Mouse (Mus musculus): ENCODE results near the gene Map4k1. TPM values are rescaled to one million over a fixed set of nuclear protein-coding genes. Genes with fewer than 3 reads are reported as not detected.
A peak's percentile ranks its signal among the peaks of the same experiment; 100 is the strongest.

Gene Map4k1
- polyA plus RNA-seq, 1 experiment from 2014 or later, result 6.4 TPM

DNA sequence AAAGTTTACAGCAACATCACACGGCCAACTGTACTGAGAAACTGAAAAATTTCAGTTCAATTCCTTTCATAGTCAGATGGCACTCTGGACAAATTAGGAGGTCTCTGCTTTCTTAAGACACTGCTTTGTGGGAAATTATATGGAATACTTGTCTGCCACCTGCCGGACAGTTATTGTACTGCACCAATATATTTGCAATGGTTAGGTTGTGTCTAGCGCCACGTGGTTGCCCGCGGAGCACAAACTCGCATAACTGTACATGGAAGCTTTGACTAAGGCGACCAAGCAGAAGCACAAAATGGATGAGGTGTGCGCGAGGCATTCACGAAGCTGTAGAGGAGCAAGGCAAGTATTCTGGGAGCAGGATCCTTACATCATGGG is 57.7 kb downstream of the Map4k1 start:
- Histone ChIP-seq H3K4me3 (ENCODE audit: low read depth, low read length) (peak overlapping the region; percentile 32), H3K27me3 (ENCODE audit: control insufficient read depth, insufficient read depth, low read length) (no peaks in the 10 kb centered on the region), H3K9me3 (replicated peaks; ENCODE audit: control insufficient read depth, low read length) (no peaks in the 10 kb centered on the region), H3K27ac (replicated peaks; ENCODE audit: low read depth, low read length) (no peak overlapping the region), H3K4me1 (ENCODE audit: control insufficient read depth, insufficient read depth, low read length) (no peaks in the 10 kb centered on the region), H3K36me3 (replicated peaks; ENCODE audit: control insufficient read depth, insufficient read depth, low read depth, low read length) (no peaks in the 10 kb centered on the region), H3K9ac (replicated peaks; ENCODE audit: low read length) (peak overlapping the region; percentile 61), H3K4me2 (ENCODE audit: low read depth, low read length) (peak overlapping the region; percentile 62)
- ATAC-seq (replicated peaks; ENCODE audit: insufficient number of reproducible peaks, low FRiP score, low TSS enrichment, low read depth), result peak; percentile 32; the same call in 1 of the 2 replicates
- DNase-seq (ENCODE audit: low spot score), result peak; percentile 97
- WGBS, result 1% methylated on average over 11 of the region's 11 CpGs

DNA sequence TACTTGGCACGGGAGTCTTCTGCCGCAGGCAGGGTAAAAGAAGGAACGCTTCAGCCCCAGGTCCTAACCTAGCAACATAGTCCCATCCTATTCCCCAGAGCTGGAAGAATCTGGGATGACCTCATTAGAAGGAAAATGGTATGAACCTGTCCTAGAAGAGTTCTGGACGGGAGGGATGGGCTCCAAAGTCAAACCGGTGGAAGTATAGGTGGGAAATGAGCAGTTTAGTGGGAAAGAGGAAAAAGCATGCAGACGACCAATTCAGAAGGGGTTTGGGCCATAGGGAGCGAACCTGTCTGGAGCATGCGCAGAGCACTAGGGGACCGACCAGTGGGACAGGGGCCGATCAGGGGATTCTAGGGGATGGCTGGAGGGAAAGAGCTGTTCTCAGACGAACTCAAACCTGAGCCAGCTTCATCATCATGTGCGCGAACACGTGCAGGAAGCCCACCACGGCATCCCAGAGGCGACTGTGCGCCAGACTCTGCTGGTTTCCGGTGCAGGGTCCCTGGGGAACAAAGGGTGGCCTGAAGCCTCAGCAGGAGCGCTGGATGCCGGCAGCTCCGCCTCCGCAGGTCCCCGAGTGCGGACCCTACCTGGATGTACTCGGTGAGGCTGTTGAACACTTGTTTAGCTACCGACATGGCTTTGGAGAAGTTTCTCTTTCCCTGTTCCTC is 58.3 kb downstream of the Map4k1 start:
- Histone ChIP-seq H3K4me2 (ENCODE audit: low read depth, low read length) (peak overlapping the region; percentile 62), H3K27ac (replicated peaks; ENCODE audit: low read depth, low read length) (no peak overlapping the region), H3K4me1 (ENCODE audit: control insufficient read depth, insufficient read depth, low read length) (no peaks in the 10 kb centered on the region), H3K4me3 (ENCODE audit: low read depth, low read length) (peak overlapping the region; percentile 32), H3K36me3 (replicated peaks; ENCODE audit: control insufficient read depth, insufficient read depth, low read depth, low read length) (no peaks in the 10 kb centered on the region), H3K9ac (replicated peaks; ENCODE audit: low read length) (peak overlapping the region; percentile 61), H3K9me3 (replicated peaks; ENCODE audit: control insufficient read depth, low read length) (no peaks in the 10 kb centered on the region), H3K27me3 (ENCODE audit: control insufficient read depth, insufficient read depth, low read length) (no peaks in the 10 kb centered on the region)
- ATAC-seq (replicated peaks; ENCODE audit: insufficient number of reproducible peaks, low FRiP score, low TSS enrichment, low read depth), result peak; percentile 61; the same call in 1 of the 2 replicates
- peak; percentile 68 for DNase-seq (ENCODE audit: low spot score)
- WGBS, result 2% methylated on average over 26 of the region's 26 CpGs

DNA sequence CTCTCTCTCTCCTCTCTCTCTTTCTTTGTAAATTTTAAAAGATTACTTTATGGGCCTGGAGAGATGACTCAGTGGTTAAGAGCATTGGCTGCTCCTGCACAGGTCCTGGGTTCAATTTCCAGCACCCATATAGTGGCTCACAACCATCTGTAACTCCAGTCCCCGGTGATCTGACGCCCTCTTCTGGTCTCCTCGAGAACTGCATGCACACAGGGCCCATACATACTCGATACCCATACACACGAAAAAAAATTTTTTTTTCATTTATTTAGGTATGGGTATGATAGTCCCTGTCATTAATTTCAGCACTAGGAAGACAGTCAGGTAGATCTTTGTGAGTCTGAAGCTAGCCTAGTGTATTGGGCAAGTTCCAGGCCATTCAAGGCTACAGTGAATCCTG is 59.3 kb downstream of the Map4k1 start:
- 79% methylated on average over 5 of the region's 5 CpGs for WGBS
- Histone ChIP-seq H3K9ac (replicated peaks; ENCODE audit: low read length) (no peak overlapping the region), H3K9me3 (replicated peaks; ENCODE audit: control insufficient read depth, low read length) (no peaks in the 10 kb centered on the region), H3K27ac (replicated peaks; ENCODE audit: low read depth, low read length) (no peak overlapping the region), H3K4me2 (ENCODE audit: low read depth, low read length) (no peak overlapping the region), H3K36me3 (replicated peaks; ENCODE audit: control insufficient read depth, insufficient read depth, low read depth, low read length) (no peaks in the 10 kb centered on the region), H3K4me1 (ENCODE audit: control insufficient read depth, insufficient read depth, low read length) (no peaks in the 10 kb centered on the region), H3K4me3 (ENCODE audit: low read depth, low read length) (no peak overlapping the region), H3K27me3 (ENCODE audit: control insufficient read depth, insufficient read depth, low read length) (no peaks in the 10 kb centered on the region)
- ATAC-seq (replicated peaks; ENCODE audit: insufficient number of reproducible peaks, low FRiP score, low TSS enrichment, low read depth), result no peak
- no peak for DNase-seq (ENCODE audit: low spot score)

DNA sequence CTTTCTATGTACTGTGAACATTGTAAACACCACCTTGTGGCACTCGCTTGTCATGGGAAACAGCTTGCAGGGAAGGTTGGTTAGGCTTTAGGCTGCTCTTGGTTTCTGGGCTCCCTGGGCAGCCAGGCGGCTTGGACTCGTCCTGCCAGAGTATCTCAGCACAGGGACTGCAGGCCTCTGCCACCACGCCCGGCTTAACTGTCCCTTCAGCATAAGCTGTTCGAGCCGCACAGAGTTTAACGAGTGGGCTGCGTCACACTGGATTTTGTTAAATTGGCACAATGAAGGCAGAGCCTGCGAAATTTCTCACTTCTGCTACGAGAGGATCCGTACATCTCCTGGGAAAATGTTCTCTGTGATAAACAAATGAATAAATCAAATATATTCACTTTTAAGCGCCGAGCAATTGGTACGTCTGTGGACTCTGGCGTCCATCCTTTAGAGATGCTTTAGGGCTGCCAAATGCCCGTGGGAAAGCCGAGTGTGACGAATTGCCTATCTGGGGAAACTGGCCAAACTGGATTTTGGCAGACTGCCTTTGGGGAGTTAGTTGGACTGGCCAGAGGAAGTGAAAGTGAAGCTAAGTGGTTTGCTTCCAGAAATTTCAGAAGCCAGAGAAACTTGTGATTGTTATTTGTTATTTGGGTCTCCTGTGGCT is 61.3 kb downstream of the Map4k1 start:
- WGBS, result 74% methylated on average over 19 of the region's 19 CpGs
- no peak overlapping the region for H3K27ac ChIP-seq (replicated peaks; ENCODE audit: low read depth, low read length)
- no peak overlapping the region for H3K9ac ChIP-seq (replicated peaks; ENCODE audit: low read length)

DNA sequence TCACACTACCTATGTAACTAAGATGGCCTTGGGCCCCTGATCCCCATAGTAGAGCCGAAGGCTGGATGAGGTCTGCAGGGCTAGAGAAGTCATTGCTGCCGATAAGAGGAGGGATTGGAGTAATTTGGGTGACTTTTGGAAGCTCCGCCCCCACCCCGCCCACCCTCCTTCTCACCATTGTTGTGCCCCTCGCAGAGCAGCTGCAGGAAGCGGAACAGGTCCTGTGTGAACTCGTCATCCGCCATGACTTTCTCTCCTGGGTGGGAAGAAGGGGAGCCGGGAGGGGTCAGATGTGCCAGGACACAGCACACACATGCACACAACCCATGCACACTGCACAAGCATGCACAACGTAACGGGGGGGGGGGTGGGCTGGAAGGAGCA is 61.8 kb downstream of the Map4k1 start:
- DNase-seq (ENCODE audit: low spot score) (no peak), ATAC-seq (replicated peaks; ENCODE audit: insufficient number of reproducible peaks, low FRiP score, low TSS enrichment, low read depth) (no peak)
- Histone ChIP-seq H3K36me3 (replicated peaks; ENCODE audit: control insufficient read depth, insufficient read depth, low read depth, low read length) (no peaks in the 10 kb centered on the region), H3K27me3 (ENCODE audit: control insufficient read depth, insufficient read depth, low read length) (no peaks in the 10 kb centered on the region), H3K4me2 (ENCODE audit: low read depth, low read length) (no peak overlapping the region), H3K4me1 (ENCODE audit: control insufficient read depth, insufficient read depth, low read length) (no peaks in the 10 kb centered on the region), H3K27ac (replicated peaks; ENCODE audit: low read depth, low read length) (no peak overlapping the region), H3K9ac (replicated peaks; ENCODE audit: low read length) (no peak overlapping the region), H3K9me3 (replicated peaks; ENCODE audit: control insufficient read depth, low read length) (no peaks in the 10 kb centered on the region), H3K4me3 (ENCODE audit: low read depth, low read length) (no peak overlapping the region)
- WGBS, result 48% methylated on average over 11 of the region's 11 CpGs

More for the DNA sequence above, 61.3 kb downstream of the Map4k1 start:
- DNase-seq (ENCODE audit: low spot score) (peak; percentile 36), ATAC-seq (replicated peaks; ENCODE audit: insufficient number of reproducible peaks, low FRiP score, low TSS enrichment, low read depth) (no peak)
- H3K4me3 ChIP-seq (ENCODE audit: low read depth, low read length), result no peak overlapping the region
- H3K4me1 ChIP-seq (ENCODE audit: control insufficient read depth, insufficient read depth, low read length), result no peaks in the 10 kb centered on the region
- no peaks in the 10 kb centered on the region for H3K27me3 ChIP-seq (ENCODE audit: control insufficient read depth, insufficient read depth, low read length)
- H3K4me2 ChIP-seq (ENCODE audit: low read depth, low read length), result no peak overlapping the region
- H3K9me3 ChIP-seq (replicated peaks; ENCODE audit: control insufficient read depth, low read length), result no peaks in the 10 kb centered on the region
- no peaks in the 10 kb centered on the region for H3K36me3 ChIP-seq (replicated peaks; ENCODE audit: control insufficient read depth, insufficient read depth, low read depth, low read length)

DNA sequence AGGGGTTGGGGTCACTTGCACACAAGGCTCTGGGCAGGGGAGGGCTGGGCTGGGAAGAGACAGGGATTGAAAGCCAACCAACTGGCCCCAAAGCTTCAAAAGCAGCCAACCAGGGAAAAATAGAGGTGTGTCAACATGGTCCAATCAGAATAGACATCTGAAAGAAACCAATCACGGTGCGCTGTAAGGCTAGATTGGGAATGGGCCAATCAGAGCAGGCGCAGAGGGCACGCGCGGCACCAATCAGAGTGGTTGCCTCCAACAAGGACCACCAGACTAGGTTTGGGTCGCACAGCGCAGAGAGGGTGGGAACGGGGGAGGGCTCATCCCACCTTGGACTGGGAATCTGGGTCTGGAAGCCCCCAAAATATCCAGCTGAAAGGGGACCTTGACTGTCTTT is 62.5 kb downstream of the Map4k1 start:
- no peaks in the 10 kb centered on the region for H3K9me3 ChIP-seq (replicated peaks; ENCODE audit: control insufficient read depth, low read length)
- no peak overlapping the region for H3K9ac ChIP-seq (replicated peaks; ENCODE audit: low read length)
- H3K4me3 ChIP-seq (ENCODE audit: low read depth, low read length), result no peak overlapping the region
- H3K27ac ChIP-seq (replicated peaks; ENCODE audit: low read depth, low read length), result no peak overlapping the region
- no peaks in the 10 kb centered on the region for H3K4me1 ChIP-seq (ENCODE audit: control insufficient read depth, insufficient read depth, low read length)
- no peaks in the 10 kb centered on the region for H3K36me3 ChIP-seq (replicated peaks; ENCODE audit: control insufficient read depth, insufficient read depth, low read depth, low read length)
- DNase-seq (ENCODE audit: low spot score) (no peak), ATAC-seq (replicated peaks; ENCODE audit: insufficient number of reproducible peaks, low FRiP score, low TSS enrichment, low read depth) (no peak)
- no peaks in the 10 kb centered on the region; the same call in 1 of the 2 replicates for H3K27me3 ChIP-seq (ENCODE audit: control insufficient read depth, insufficient read depth, low read length)
- WGBS, result 58% methylated on average over 9 of the region's 9 CpGs
- H3K4me2 ChIP-seq (ENCODE audit: low read depth, low read length), result no peak overlapping the region

DNA sequence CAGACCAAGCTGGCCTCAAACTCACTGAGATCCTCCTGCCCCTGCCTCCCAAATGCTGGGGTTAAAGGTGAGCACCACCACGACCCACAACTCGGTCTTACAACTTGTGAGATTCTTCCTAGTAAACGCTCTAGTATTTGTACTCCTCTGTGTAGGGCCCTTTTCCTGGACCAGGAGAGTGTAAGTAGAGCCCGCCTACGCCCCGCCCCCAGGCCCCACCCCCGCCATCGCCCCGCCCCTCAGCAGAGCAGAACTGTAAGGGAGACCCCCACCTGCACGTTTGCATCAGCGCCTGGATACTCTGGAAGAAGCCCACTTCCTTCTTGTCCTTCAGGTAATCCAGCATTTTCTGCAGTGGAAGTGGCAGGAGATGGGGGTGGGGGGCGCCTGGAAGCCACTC is 64.7 kb downstream of the Map4k1 start:
- H3K4me3 ChIP-seq (ENCODE audit: low read depth, low read length), result no peak overlapping the region
- no peak overlapping the region for H3K27ac ChIP-seq (replicated peaks; ENCODE audit: low read depth, low read length)
- H3K9ac ChIP-seq (replicated peaks; ENCODE audit: low read length), result no peak overlapping the region
- H3K27me3 ChIP-seq (ENCODE audit: control insufficient read depth, insufficient read depth, low read length), result no peaks in the 10 kb centered on the region; the same call in 1 of the 2 replicates
- H3K9me3 ChIP-seq (replicated peaks; ENCODE audit: control insufficient read depth, low read length), result no peaks in the 10 kb centered on the region
- ATAC-seq (replicated peaks; ENCODE audit: insufficient number of reproducible peaks, low FRiP score, low TSS enrichment, low read depth) (0 out of 2 replicates have a peak, but pooled peaks have one; percentile 36), DNase-seq (ENCODE audit: low spot score) (no peak)
- WGBS, result 5% methylated on average over 11 of the region's 12 CpGs
- H3K4me2 ChIP-seq (ENCODE audit: low read depth, low read length), result no peak overlapping the region
- H3K36me3 ChIP-seq (replicated peaks; ENCODE audit: control insufficient read depth, insufficient read depth, low read depth, low read length), result no peaks in the 10 kb centered on the region
- H3K4me1 ChIP-seq (ENCODE audit: control insufficient read depth, insufficient read depth, low read length), result no peaks in the 10 kb centered on the region

DNA sequence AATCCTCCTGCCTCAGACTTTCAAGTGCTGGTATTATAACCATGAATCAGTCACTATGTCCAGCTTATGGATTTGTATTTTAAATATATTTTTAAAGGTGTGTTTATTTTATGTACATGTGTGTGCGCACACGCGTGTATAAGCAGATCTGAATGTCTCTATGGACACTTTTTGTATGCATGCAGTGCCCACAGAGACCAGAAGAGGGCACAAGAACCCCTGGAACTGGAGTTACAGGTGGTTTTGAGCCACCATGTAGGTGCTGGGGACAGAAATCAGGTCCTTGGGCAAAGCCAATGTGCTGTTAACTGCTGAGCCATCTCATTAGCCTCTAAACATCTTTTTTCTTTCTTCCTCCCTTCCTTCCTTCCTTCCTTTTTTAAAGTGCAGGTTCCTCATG is 66.2 kb downstream of the Map4k1 start:
- 81% methylated on average over 3 of the region's 3 CpGs for WGBS
- H3K27me3 ChIP-seq (ENCODE audit: control insufficient read depth, insufficient read depth, low read length), result peaks cover 12% of the 10 kb centered on the region
- no peak overlapping the region for H3K4me3 ChIP-seq (ENCODE audit: low read depth, low read length)
- H3K36me3 ChIP-seq (replicated peaks; ENCODE audit: control insufficient read depth, insufficient read depth, low read depth, low read length), result no peaks in the 10 kb centered on the region
- H3K27ac ChIP-seq (replicated peaks; ENCODE audit: low read depth, low read length), result no peak overlapping the region
- H3K9me3 ChIP-seq (replicated peaks; ENCODE audit: control insufficient read depth, low read length), result no peaks in the 10 kb centered on the region
- H3K4me2 ChIP-seq (ENCODE audit: low read depth, low read length), result no peak overlapping the region
- DNase-seq (ENCODE audit: low spot score) (no peak), ATAC-seq (replicated peaks; ENCODE audit: insufficient number of reproducible peaks, low FRiP score, low TSS enrichment, low read depth) (no peak)
- no peak overlapping the region for H3K9ac ChIP-seq (replicated peaks; ENCODE audit: low read length)
- H3K4me1 ChIP-seq (ENCODE audit: control insufficient read depth, insufficient read depth, low read length), result no peaks in the 10 kb centered on the region

All from embryonic facial prominence, embryonic 11.5 days (tissue).